Mouse (Mus musculus): ENCODE measurements around the gene Sdhb.

Gene Sdhb

DNA sequence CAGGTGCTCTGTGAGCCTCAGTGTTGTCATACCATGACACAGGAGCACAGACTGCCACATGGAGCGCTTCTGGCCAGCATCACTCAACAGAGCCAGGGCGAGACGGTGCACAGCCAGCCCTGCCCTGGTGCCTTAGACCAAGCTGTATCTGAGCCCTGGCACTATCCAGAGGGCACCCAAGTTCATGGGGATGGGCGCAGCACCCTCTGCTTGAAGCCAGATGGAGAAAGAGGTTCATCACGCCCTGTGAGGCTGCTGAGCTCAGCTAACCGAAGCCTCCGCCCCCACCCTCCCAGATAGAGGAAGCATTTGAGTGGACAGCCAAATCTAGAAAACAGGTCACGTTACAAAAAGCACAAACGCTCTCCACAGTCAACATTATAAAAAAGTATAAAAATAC is 55.3 kb downstream of the Sdhb start:
- DNase-seq, result no peak

DNA sequence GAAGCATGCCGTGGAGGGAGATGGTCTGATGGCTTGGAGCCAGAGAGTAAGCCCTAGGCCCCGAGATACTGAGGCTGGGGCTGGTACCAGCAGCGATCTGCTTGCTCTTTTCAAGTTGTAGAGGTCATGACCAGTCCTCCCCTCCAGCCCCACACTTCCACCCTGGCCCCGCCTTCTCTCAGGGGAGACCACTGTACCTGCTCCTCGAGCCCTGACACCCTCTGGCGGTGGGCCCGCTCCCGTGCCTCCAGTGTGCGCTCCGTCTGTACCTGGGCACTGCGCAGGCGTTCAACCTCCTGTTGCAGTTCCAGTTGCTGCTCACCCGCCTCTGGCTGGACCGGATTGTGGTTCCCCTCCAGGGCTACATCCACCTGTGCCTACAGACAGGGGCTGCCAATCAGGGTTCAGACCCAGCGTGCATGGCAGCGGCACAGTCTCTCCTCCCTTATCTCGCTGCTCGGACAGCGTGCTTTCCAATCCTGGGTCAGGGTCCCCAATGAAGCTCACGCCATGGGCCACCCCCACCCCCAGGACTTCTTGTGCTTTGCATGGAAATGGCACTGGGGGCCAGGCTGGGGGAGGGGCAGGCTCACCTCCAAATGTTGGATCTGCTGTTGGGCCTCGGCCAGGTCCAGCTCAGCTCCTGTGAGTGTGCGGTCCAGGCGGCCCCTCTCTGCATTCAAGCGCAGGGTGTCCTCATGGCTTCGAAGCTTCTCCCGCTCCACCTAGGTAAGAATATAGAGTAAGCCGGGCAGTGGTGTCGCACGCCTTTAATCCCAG is 56.8 kb downstream of the Sdhb start:
- no peak for DNase-seq

DNA sequence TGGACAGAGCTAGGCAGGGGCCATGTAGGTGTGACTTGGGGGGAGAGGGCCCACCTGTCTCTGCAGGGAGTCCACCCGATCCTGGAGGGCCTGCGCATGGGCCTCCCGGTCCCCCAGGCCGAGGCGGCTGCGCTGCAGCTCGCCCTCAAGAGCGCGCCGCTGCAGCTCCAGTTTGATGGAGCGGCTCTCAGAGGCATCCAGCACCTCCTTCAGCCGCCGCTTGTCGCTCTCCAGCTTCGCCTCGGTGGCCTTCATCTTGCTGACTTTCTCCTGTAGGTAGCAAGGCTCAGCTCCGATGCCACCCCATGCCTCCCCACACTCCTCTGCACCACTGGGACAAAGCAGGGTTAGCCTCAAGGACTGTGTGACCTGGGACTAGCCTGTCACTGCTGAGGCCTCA is 59.2 kb downstream of the Sdhb start:
- DNase-seq, result no peak

DNA sequence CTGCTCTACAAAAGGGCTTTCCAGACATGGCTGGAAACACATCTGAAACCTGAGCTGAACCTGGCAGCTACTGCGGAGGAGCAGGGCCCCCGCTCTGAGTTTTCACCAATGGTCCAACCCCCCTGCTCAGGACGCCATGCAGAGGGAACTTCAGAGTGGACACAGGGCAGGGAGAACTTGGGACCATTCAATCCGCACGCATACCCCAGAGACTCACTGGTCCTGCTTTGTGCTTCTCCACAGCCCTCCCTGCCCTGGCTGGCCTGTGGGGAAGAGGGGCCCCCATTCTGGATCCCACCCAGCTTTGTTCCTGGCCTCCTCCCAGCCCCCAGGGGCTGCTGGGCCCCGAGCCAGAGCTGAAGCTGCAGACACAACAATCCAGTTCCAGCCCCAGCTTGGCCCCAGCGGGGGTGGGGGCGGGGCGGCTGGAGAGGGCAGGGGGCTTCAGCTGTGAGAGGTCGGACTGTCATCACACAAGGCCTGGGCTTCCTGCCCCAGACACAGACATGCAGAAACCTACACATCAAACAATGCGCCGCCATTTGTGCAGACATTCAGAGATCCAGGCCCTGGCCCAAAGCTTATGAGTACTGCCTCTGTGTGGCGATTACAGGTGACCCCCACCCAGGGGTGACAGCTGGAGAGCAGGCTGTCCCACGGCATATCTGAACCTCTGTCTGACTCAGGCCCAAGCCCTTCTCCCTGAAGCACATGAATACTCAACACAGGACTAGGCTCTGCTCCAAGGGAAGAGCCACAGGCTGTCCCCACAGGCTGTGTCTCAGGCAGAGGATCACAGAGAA is 60.0 kb downstream of the Sdhb start:
- peak; percentile 45 for DNase-seq

DNA sequence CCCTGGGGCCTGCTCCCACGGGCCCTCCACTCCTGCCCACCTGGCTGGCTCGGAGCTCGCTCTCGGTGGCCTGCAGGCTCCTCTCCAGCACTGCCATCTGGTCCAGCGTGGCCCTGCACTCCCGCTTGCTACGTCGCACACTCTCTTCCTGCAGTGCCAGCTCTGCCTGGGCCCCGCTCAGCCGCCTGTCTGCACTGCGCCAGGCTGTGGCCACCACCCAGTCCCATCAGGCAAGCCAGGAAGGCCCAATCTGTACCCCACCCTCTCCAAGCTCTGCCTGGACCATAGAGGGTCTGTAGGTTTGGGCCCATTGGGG is 60.6 kb downstream of the Sdhb start:
- no peak for DNase-seq

DNA sequence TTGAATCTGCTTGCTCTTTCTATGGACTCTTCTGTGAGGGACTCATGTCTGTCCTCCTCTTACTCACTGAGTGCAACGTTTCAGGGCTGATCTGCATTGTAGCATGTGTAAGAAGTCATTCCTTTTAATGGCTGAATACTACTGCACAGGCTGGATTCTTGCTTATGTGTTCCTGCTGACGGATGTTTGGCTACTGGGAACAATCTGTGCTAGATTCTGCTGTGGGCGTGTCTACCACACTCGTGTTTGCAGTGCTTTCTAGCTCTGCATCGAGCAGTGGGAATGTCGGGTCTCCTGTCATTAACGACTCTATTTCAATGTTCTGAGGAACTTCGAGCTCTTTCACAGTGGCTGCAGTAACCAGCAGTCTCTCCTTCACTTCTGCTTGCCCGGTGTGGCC is 63.0 kb downstream of the Sdhb start:
- DNase-seq, result no peak

DNA sequence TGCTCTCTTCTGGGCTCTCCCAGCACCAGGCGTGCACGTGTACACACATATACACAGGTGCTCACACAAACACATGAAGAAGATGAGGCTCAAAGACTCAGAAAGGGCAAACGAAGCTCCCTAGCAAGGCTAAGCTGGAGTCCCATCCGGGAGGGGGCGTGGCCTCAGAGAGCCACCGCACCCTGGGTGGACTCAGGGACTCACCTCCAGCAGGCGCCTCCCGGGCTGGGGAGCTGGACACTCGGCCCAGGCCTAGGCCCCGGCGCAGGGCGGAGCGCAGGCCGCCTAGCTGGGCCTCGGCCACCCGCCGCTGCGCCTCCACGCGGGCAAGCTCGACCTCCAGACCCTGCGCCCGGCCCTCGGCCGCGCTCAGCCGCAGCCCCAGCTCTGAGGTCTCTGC is 64.0 kb downstream of the Sdhb start:
- no peak for DNase-seq
